Mouse (Mus musculus) erythroblast, embryonic 14.5 days (primary cell): Measurements from ENCODE around the gene Tk2. TPM values are rescaled to one million over a fixed set of nuclear protein-coding genes. Genes with fewer than 3 reads are reported as not detected.

Experiments
- H3K27me3 ChIP-seq: 2 replicates; pipeline ENCODE4 v1.6.1; 2012; ENCODE audit warnings: inconsistent platforms; ENCODE audit not compliant: control insufficient read depth
- H3K36me3 ChIP-seq: 2 replicates; pipeline ENCODE4 v1.6.1; 2012; ENCODE audit warnings: mild to moderate bottlenecking, inconsistent platforms; ENCODE audit not compliant: control insufficient read depth
- H3K4me1 ChIP-seq: 2 replicates; pipeline ENCODE4 v1.6.1; 2012; ENCODE audit warnings: inconsistent platforms; ENCODE audit not compliant: control insufficient read depth
- H3K4me3 ChIP-seq: replicated peaks from 2 replicates; pipeline ENCODE3; 2012; ENCODE audit warnings: moderate library complexity, mild to moderate bottlenecking, inconsistent platforms
- H3K9me3 ChIP-seq: 2 replicates; pipeline ENCODE4 v1.6.1; 2012; ENCODE audit warnings: low read length, inconsistent platforms, mixed read lengths; ENCODE audit not compliant: control insufficient read depth
- GATA1 ChIP-seq: IDR thresholded peaks from 2 replicates; pipeline ENCODE4 v1.6.1; 2012; ENCODE audit warnings: low read length, inconsistent platforms, mixed read lengths
- TAL1 ChIP-seq: IDR thresholded peaks from 3 replicates; pipeline ENCODE4 v1.6.1; 2012; ENCODE audit warnings: low read length, inconsistent platforms, mixed read lengths
- polyA plus RNA-seq: library from polyadenylated mRNA; stranded (reverse); fragments of >175 nt; gene quantifications from 2 replicates; pipeline ENCODE4 v1.2.3, GENCODE M21; 2012

Gene Tk2
- polyA plus RNA-seq, 1 experiment = 0.23 TPM

- peaks cover 48% of the 10 kb centered on the region for H3K36me3 ChIP-seq
- no peaks in the 10 kb centered on the region for H3K27me3 ChIP-seq
- TF ChIP-seq TAL1 (no peak), GATA1 (no peak)
- H3K9me3 ChIP-seq = peaks cover 5% of the 10 kb centered on the region; the same call in 1 of the 2 replicates
- peaks cover 11% of the 10 kb centered on the region for H3K4me1 ChIP-seq
- no peak overlapping the region for H3K4me3 ChIP-seq
Measured at GRCm38 (mm10) chr8:104232919-104233318, 15.4 kb downstream of the Tk2 start.

- Histone ChIP-seq H3K4me1 (peaks cover 11% of the 10 kb centered on the region), H3K9me3 (peaks cover 5% of the 10 kb centered on the region; the same call in 1 of the 2 replicates), H3K4me3 (no peak overlapping the region), H3K27me3 (no peaks in the 10 kb centered on the region), H3K36me3 (peaks cover 52% of the 10 kb centered on the region)
- TF ChIP-seq TAL1 = no peak
- TF ChIP-seq GATA1 = no peak
Measured at GRCm38 (mm10) chr8:104232039-104232438, 16.3 kb downstream of the Tk2 start.

GRCm38 (mm10) chr8:104230377-104230776, 18.0 kb downstream of the Tk2 start:
- H3K4me1 ChIP-seq = peaks cover 11% of the 10 kb centered on the region
- H3K36me3 ChIP-seq = peaks cover 48% of the 10 kb centered on the region

GRCm38 (mm10) chr8:104227048-104227447, 21.3 kb downstream of the Tk2 start:
- Histone ChIP-seq H3K4me1 (peaks cover 11% of the 10 kb centered on the region), H3K36me3 (peaks cover 36% of the 10 kb centered on the region), H3K4me3 (no peak overlapping the region), H3K9me3 (peaks cover 1% of the 10 kb centered on the region; the same call in 1 of the 2 replicates), H3K27me3 (no peaks in the 10 kb centered on the region)
- TF ChIP-seq TAL1 (no peak), GATA1 (no peak)

More at GRCm38 (mm10) chr8:104230377-104230776, 18.0 kb downstream of the Tk2 start:
- no peak overlapping the region for H3K4me3 ChIP-seq
- peaks cover 5% of the 10 kb centered on the region; the same call in 1 of the 2 replicates for H3K9me3 ChIP-seq
- H3K27me3 ChIP-seq = no peaks in the 10 kb centered on the region
- TF ChIP-seq GATA1 (no peak), TAL1 (no peak)

- no peak overlapping the region for H3K4me3 ChIP-seq
- H3K4me1 ChIP-seq = peaks cover 2% of the 10 kb centered on the region
- no peaks in the 10 kb centered on the region for H3K9me3 ChIP-seq
- H3K27me3 ChIP-seq = no peaks in the 10 kb centered on the region
- no peak for TF ChIP-seq GATA1
- TF ChIP-seq TAL1 = no peak
- no peaks in the 10 kb centered on the region for H3K36me3 ChIP-seq
Measured at GRCm38 (mm10) chr8:104219806-104220205, 28.6 kb downstream of the Tk2 start.

- TF ChIP-seq TAL1 (no peak), GATA1 (no peak)
- Histone ChIP-seq H3K36me3 (no peaks in the 10 kb centered on the region), H3K9me3 (no peaks in the 10 kb centered on the region), H3K27me3 (no peaks in the 10 kb centered on the region), H3K4me3 (no peak overlapping the region), H3K4me1 (peaks cover 4% of the 10 kb centered on the region)
Measured at GRCm38 (mm10) chr8:104219079-104219478, 29.3 kb downstream of the Tk2 start.

GRCm38 (mm10) chr8:104217601-104218000, 30.8 kb downstream of the Tk2 start:
- no peaks in the 10 kb centered on the region for H3K36me3 ChIP-seq
- peaks cover 4% of the 10 kb centered on the region for H3K4me1 ChIP-seq
- no peaks in the 10 kb centered on the region for H3K9me3 ChIP-seq
- TF ChIP-seq GATA1 (no peak), TAL1 (no peak)
- H3K4me3 ChIP-seq = no peak overlapping the region
- no peaks in the 10 kb centered on the region for H3K27me3 ChIP-seq

GRCm38 (mm10) chr8:104205292-104205691, 43.1 kb downstream of the Tk2 start:
- H3K4me3 ChIP-seq = no peak overlapping the region
- H3K4me1 ChIP-seq = no peaks in the 10 kb centered on the region
- no peaks in the 10 kb centered on the region for H3K27me3 ChIP-seq
- no peaks in the 10 kb centered on the region for H3K9me3 ChIP-seq
- no peak for TF ChIP-seq TAL1
- no peak for TF ChIP-seq GATA1
- H3K36me3 ChIP-seq = no peaks in the 10 kb centered on the region

GRCm38 (mm10) chr8:104202320-104202719, 46.0 kb downstream of the Tk2 start:
- H3K27me3 ChIP-seq = no peaks in the 10 kb centered on the region
- TF ChIP-seq GATA1 = no peak
- TF ChIP-seq TAL1 = no peak
- H3K36me3 ChIP-seq = no peaks in the 10 kb centered on the region
- no peaks in the 10 kb centered on the region for H3K4me1 ChIP-seq
- H3K4me3 ChIP-seq = no peak overlapping the region
- no peaks in the 10 kb centered on the region for H3K9me3 ChIP-seq

GRCm38 (mm10) chr8:104201622-104202021, 46.7 kb downstream of the Tk2 start:
- no peak for TF ChIP-seq GATA1
- no peak for TF ChIP-seq TAL1
- no peak overlapping the region for H3K4me3 ChIP-seq
- H3K36me3 ChIP-seq = no peaks in the 10 kb centered on the region
- no peaks in the 10 kb centered on the region for H3K4me1 ChIP-seq
- H3K27me3 ChIP-seq = no peaks in the 10 kb centered on the region
- no peaks in the 10 kb centered on the region for H3K9me3 ChIP-seq
